Mouse (Mus musculus) forebrain, embryonic 16.5 days (tissue): ENCODE measurements at regions not wholly inside any gene's neighbourhood (a gene's known extent, or its start where the extent isn't known, plus 50 kb on each side); places are given as distances from the start of the nearest gene placed in this dataset.
A peak's percentile ranks its signal among the peaks of the same experiment; 100 is the strongest.

ENCODE experiments used
- ATAC-seq: fragments of 200-750 bp; cut with Nextera tagmentation; 2 replicates; pipeline ENCODE4 v1.8.0; 2017; ENCODE audit warnings: mild to moderate bottlenecking, moderate library complexity
- H3K27ac ChIP-seq: fragments of 300-500 bp; sonication (generic); 2 replicates; pipeline ENCODE4 v1.5.1; 2014; ENCODE audit warnings: low read length, control low read depth
- H3K27me3 ChIP-seq: fragments of 300-500 bp; sonication (generic); replicated peaks from 2 replicates; pipeline ENCODE4 v1.6.1; 2014; ENCODE audit warnings: low read length; ENCODE audit not compliant: control insufficient read depth, insufficient read depth
- H3K36me3 ChIP-seq: fragments of 300-500 bp; sonication (generic); 2 replicates; pipeline ENCODE4 v1.6.1; 2014; ENCODE audit not compliant: control insufficient read depth, insufficient read depth
- H3K4me1 ChIP-seq: fragments of 300-500 bp; sonication (generic); replicated peaks from 2 replicates; pipeline ENCODE4 v1.6.1; 2014; ENCODE audit warnings: low read length; ENCODE audit not compliant: control insufficient read depth, insufficient read depth
- H3K4me2 ChIP-seq: fragments of 300-500 bp; sonication (generic); 2 replicates; pipeline ENCODE4 v1.6.1; 2014; ENCODE audit warnings: mild to moderate bottlenecking, low read length, control low read depth
- H3K4me3 ChIP-seq: fragments of 300-500 bp; sonication (generic); replicated peaks from 2 replicates; pipeline ENCODE4 v1.5.1; 2014; ENCODE audit warnings: mild to moderate bottlenecking, low read length, control low read depth
- H3K9ac ChIP-seq: fragments of 300-500 bp; sonication (generic); replicated peaks from 2 replicates; pipeline ENCODE4 v1.6.1; 2014; ENCODE audit warnings: low read depth, low read length, control low read depth
- H3K9me3 ChIP-seq: fragments of 300-500 bp; sonication (generic); 2 replicates; pipeline ENCODE4 v1.6.1; 2016; ENCODE audit warnings: low read length; ENCODE audit not compliant: control insufficient read depth
- WGBS: fragments of 180-500 bp; shearing (Covaris S2); extraction: QIAGEN DNeasy Blood & Tissue Kit; methylation state at CpG from one replicate; pipeline ENCODE4 v1.1.7; 2014; 5-methylcytosine and 5-hydroxymethylcytosine counted together

- ATAC-seq = peak; percentile 84
- no peak overlapping the region for H3K4me3 ChIP-seq
- no peak overlapping the region for H3K4me2 ChIP-seq
- no peak overlapping the region for H3K9ac ChIP-seq
- H3K27ac ChIP-seq = no peak overlapping the region
- no peaks in the 10 kb centered on the region for H3K9me3 ChIP-seq
- H3K36me3 ChIP-seq = no peaks in the 10 kb centered on the region
- H3K27me3 ChIP-seq = no peaks in the 10 kb centered on the region
- no peaks in the 10 kb centered on the region for H3K4me1 ChIP-seq
- WGBS = 44% methylated on average over 7 of the region's 7 CpGs
These were observed 310.0 kb upstream of the Magi2 start for GRCm38 (mm10) chr5:18916688-18917285.

DNA sequence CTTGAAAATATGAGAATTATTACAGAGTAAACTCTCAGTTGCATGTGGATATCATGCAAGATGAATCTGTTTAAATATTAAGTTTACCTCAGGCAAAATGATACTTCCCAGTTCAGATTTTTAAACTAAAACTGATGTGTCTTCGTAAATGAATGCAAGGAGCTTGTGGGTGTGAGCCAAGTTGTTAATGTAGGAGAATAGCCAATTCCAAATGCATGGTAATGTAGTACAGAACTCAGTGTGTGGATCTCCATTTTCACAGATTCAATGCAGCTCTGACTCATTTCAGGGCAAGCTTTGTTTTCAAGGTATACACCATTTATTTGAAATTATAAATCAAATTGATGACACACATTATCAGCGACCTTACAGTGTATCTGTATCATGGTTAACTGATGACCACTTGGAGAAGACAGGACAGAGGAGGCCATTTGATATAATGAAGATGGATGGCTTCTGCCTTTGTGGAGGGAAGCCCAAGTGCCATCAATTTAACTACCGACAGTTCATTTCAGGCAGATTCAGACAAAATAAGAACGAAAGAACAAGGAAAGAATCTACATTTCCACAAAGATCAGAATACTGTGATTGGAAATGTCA, 272.9 kb upstream of the Magi2 start:
- no peak for ATAC-seq
- Histone ChIP-seq H3K27me3 (no peaks in the 10 kb centered on the region), H3K27ac (no peak overlapping the region; the same call in 1 of the 2 replicates), H3K4me3 (no peak overlapping the region), H3K9ac (no peak overlapping the region), H3K4me2 (no peak overlapping the region), H3K36me3 (no peaks in the 10 kb centered on the region), H3K9me3 (no peaks in the 10 kb centered on the region), H3K4me1 (no peaks in the 10 kb centered on the region)
- WGBS = 80% methylated on average over 4 of the region's 4 CpGs
